Mouse (Mus musculus) cortical plate, adult 2 months (tissue): Measurements from ENCODE around the gene Cyp2t4.
A peak's percentile ranks its signal among the peaks of the same experiment; 100 is the strongest.

Experiments used
- CTCF ChIP-seq: fragments of 200-500 bp; IDR thresholded peaks from 2 replicates; pipeline ENCODE4 v1.5.1; 2011; ENCODE audit warnings: mild to moderate bottlenecking, control low read depth, low read length; ENCODE audit not compliant: insufficient read depth; ENCODE audit errors: extremely low read depth
- POLR2A ChIP-seq: fragments of 200-500 bp; IDR thresholded peaks from 2 replicates; pipeline ENCODE4 v1.6.1; 2011; ENCODE audit warnings: mild to moderate bottlenecking, low read length, control low read depth; ENCODE audit not compliant: insufficient read depth; ENCODE audit errors: extremely low read depth

DNA sequence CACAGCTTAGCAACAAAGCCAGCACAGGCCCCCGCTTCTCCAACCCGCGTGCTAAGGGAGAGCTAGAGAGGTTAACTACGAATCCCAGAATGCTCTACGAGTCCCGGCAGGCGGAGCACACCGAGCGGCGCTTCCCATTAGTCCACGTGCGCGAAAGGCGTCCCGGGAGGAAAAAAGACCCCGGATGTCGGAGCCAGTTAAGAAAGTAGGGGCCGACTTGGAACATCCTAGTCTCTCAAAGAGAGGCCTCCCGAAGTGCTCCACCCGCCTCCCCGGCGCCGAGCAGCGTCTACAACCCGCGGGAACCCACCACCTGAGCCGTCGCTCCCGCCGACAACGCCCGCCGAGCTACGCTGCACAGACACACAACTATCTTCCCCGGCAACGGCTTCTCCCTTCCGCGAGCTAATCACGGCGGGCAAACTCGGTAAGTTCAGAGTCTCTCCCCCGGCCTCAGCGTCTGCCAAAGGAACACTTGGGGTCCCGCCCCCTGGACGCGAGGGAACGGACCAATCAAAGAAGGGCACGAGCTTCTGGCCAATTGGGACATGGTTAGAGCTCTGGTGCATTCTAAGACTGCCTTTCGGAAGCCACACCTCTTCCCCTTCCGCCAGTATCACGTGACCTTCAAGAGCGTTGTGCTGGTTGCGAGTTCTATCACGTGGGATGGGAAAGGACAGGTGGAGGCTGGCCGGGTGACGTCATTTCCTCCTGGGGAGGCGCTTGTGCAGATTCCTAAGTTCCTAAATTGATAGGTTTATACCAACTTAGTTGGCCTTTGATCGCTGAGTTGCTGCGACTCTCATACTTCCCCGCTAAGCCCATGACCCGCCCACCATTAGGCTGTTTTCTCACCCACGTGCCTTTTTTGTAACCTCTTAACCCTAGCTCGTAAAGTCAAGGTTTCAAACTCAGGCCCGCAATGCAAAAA lies 42.4 kb downstream of the Cyp2t4 start, which contains the start of the genes BC024978 and Snrpa:
- TF ChIP-seq POLR2A, result peak; percentile 21; the same call in 1 of the 2 replicates
- no peak for TF ChIP-seq CTCF
